ENCODE assay signal across 1 mouse cellular context in the genomic region with DNA sequence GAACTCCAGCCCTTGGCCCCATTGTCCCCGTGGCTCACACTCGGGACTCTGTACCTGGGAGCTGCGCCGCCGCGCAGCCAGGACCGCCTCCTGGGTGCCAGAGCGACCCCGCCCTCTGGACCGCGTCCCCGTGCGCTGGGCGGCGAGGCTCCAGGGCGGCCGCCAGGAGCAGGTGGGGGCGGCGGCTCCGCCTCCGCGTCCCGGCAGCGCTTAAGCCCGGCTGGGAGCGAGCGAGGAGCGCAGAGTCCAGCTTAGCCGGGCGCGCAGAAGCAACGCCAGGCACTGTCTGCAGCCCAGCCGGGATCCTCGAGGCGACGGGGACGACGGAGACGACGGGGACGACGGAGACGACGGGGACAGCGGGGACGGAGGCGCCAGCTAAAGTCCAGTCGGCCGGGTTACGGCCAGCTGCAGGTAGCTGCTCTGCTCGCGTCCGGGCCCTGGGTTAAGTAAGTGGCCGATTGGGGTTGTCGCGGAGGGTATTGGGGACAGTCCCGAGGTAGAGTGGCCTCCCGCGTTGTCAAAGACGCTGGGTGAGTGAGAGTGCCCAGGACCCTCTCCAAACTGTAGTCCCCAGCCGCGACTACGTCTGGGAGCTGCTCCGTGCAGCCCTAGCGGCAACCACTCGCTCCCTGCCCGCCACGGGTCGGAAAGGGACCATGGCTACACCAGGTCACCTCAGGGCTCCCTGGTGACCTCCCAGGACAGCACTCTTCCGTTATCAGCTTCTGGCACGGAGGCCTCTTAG.
TF ChIP-seq lines count a peak whose summit lies in the region.

Wipf3 (plus strand) TSS at position 157 of the 748 bp plus-strand sequence.

TF ChIP-seq in CH12.LX, 34 proteins besides CTCF, POLR2A, EP300 and RAD21 (continued from another document):
- TF ChIP-seq MAZ (IDR thresholded peaks at IDR 0.05; ENCODE audit: low read depth, low read length), result no peak
- no peak for TF ChIP-seq USF2 (conservative IDR thresholded peaks at IDR 0.05; ENCODE audit: low read depth, low read length)
- TF ChIP-seq BHLHE40 (IDR thresholded peaks at IDR 0.05; ENCODE audit: low read depth, low read length), result peak; percentile 14; the same call in 1 of the 2 replicates
- no peak for TF ChIP-seq ZMIZ1 (IDR thresholded peaks at IDR 0.05; ENCODE audit: low read depth, low read length)
- no peak for TF ChIP-seq CHD2 (IDR thresholded peaks at IDR 0.05; ENCODE audit: low read length)
- TF ChIP-seq ZC3H11A (IDR thresholded peaks at IDR 0.05; ENCODE audit: low read depth, low read length), result no peak
- TF ChIP-seq ELF1 (IDR thresholded peaks at IDR 0.05; ENCODE audit: low read depth, low read length), result no peak
- TF ChIP-seq SMC3 (IDR thresholded peaks at IDR 0.05; ENCODE audit: low read depth, low read length), result no peak
- no peak for TF ChIP-seq ETS1 (conservative IDR thresholded peaks at IDR 0.05; ENCODE audit: low read depth, low read length)
